Mouse (Mus musculus) testis, adult 2 months (tissue): ENCODE measurements around the gene Plaa.

Experiments
- CTCF ChIP-seq: fragments of 200-500 bp; IDR thresholded peaks from 2 replicates; pipeline ENCODE4 v1.5.1; 2012; ENCODE audit warnings: low read depth, mild to moderate bottlenecking, inconsistent platforms, low read length, moderate library complexity; ENCODE audit not compliant: control insufficient read depth, insufficient read depth, insufficient replicate concordance
- POLR2A ChIP-seq: fragments of 200-500 bp; IDR thresholded peaks from 2 replicates; pipeline ENCODE4 v1.6.1; 2012; ENCODE audit warnings: low read depth, mild to moderate bottlenecking, inconsistent platforms, low read length, moderate library complexity; ENCODE audit not compliant: control insufficient read depth

- TF ChIP-seq POLR2A: no peak
- TF ChIP-seq CTCF: no peak
Observed at GRCm38 (mm10) chr4:94605591-94605990, 2.5 kb upstream of the Plaa start.
